Mouse (Mus musculus) kidney, postnatal 14 days (tissue): ENCODE results near the gene Sec16a.

Experiments used
- DNase-seq: peaks from one replicate; pipeline ENCODE4 v3.0.0; 2022; ENCODE audit warnings: mixed read lengths

Sec16a gene

DNA sequence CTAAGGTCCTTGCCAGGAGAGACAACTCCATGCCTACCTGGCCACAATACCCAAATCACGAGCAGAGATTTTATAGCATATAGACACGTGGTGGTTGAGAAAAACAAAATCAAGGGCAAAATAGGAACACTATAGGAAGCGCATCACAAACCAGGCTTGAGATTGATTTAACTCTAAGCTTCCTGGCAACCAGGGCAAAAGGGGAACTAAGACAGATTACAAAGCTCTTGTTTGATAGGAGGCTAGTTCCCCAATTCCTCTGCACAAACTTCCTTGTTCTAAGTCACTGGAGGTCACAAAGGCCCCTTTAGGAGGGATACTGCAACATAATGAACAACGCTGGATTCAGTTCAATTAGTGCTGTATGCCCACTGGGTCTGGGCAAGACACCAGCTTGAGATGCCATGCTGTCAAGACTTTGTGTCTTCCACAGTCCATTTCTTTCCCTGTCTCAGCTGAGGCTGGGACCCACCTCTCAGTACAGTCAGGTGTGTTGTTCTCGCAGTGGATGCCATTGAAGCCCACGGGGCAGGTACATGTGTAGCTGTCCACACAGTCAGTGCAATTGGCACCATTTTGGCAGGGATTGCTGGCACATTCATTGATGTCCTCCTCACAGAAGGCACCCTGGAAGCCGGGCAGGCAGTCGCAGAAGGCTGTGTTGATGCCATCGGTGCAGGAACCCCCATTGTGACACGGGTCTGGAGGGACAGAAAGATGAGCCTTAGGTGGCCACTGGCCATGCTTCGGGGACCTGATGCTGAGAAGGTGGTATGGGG, 27.5 kb upstream of the Sec16a start:
- no peak for DNase-seq

DNA sequence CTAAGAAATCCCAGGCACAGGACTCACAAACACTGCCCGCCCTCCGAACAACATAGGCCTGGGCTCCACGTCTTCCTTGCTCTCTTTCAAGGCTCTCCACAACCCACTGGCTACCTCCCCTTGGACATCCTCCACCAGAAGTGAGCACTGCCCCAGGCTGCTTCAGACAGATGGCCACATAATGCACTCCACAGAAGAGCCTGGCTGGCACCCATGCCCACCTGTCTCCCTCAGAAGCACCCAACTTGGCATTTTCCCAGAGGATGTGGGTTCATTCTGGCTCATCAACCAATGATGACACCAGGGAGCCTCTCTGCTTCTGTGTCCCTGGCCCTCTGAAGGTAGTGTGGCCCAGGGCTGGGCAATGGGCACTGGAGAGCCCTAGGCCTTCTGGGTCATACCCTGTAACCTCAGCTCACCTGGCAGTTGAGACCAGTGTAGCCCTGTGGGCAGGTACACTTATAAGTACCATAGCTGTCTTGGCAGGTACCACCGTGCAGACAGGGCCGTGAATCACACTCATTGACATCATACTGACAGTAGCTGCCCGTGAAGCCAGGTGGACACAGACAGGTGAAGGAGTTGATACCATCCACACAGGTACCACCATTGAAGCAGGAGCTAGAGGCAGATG, 26.8 kb upstream of the Sec16a start:
- no peak for DNase-seq

DNA sequence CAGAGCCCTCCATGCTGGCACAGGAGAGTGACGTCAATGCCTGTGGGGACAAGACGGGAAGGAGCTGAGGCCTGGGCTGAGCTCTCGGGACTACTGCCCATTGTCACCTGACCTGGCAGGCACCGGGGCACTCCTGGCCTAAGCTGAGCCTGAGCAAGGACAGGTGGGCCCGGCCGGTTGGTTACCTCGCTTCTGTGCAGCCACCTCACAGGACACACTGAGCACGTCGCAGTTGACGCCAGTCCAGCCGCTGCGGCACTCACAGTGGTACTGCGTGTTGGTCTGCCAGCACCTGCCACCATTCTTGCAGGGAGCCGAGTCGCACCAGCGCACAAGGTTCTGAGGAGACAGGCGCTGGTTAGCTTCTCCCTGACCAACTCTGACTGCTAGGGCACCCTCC, 26.0 kb upstream of the Sec16a start:
- no peak for DNase-seq

DNA sequence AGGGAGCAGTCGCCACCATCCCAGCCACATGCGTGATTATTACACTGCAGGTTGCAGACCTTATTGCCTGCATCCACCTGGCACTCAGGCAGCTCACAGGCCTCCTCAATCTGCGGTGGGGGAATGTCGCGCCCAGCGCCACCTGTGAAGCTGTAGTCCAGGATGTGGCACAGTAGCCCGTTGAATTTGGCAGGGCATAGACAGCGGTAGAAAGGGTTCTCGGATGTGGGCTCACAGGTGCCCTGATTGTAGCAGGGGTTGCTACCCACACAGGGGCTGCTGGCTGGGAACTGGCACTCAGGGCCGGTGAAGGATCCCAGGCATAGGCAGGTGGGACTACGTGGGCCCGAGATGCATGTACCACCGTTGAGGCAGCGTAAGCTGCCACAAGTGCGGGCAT, 23.4 kb upstream of the Sec16a start:
- no peak for DNase-seq

DNA sequence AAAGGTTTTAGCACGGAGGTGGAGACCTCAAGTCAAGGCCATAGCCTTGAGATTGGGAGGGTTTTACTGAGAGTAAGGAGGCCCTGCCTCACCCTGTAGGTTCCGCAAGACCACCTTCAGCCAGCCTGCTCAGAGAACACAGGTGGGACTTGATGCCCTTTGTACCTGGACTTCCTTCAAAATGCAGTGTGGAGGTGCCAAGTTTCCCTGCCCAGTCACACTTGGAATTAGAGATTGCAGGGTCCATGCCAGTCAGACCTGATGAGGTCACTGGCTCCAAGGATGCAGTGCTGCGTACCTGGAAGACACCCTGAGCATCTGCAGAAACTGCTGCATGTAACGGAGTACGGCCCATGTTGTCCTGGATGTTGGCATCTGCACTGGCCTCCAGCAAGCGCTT, 18.4 kb upstream of the Sec16a start:
- DNase-seq, result peak; percentile 42

DNA sequence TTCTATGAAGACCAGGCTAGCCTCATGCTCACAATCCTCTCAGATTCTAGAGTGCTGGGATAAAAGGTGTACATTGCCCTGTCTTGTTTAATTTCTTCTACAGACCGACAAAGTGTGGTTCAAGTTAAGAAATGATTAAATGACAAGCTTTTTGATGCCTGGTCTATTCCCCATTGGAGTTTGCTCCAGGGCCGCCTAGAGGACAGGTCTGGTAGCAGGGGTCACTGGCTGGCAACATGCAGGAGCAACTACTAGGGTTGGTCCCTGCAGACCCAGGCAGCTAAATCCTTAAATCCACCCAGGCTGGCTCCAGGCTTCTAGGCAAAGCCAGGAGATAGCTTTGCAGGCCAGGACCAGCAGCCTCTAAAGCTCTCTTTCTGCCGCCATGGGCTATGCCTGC, 18.0 kb upstream of the Sec16a start:
- DNase-seq, result peak; percentile 63

DNA sequence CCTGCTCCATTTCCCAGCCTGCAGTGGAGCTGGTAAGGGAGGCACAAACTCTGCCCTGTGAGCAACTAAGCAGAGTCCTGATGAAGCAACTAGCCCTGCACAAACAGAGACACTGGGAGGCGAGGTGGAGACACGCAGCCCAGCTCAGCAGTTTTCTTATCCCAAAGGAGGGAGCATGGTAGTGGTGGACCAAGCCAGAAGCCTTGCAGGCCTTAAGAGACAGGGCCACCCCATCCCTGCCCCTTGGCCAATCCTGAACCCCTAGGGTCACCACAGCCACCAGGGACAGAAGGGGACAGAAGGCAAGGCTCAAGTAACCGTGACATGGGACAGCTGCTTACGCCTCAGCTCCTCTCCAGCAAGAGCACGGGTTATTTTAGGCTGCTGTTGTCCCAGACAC, 16.7 kb upstream of the Sec16a start:
- peak; percentile 73 for DNase-seq

DNA sequence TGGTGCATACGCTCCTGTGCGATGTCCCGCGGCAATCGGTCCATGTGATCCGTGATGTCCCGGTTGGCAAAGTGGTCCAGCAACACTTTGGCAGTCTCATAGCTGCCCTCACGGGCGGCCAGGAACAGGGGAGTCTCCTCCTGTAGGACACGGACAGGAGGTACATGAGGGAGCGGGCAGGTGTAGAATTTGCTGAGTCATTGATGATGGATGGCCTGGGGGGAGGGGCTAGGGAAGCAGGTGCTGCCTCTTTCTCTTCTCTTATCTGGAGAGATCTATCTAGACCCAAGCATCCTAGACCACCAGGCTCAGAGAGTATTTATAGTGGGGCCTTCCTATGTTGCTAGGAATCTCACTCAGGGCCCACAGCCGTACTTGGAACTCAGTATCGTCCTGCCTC, 15.8 kb upstream of the Sec16a start:
- DNase-seq, result no peak

DNA sequence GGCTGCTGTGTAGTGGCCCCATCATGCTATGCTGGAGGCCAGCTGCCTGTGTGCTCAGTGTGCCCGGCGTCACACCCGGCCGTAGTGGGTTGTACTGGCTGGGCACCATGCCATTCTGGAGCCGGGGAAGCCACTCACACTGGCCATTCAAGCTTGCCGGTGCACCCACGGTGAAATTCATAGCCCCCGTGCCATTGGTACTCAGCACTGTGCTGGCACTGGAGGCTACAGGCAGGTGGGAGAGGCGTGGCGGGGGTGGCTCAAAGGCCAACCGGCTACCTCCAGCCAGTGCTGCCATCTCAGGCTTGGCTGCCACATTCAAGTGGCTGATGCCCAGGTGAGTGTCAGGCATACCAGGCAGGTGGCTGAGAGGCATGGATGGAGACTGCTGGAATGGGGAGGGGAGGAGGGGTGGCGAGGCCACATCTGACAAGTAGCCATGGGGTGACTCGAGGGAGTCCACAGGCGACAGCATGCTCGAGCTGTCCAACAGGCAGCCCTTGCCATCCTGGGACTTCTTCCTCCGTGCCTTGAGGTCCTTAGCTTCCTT, 15.2 kb upstream of the Sec16a start:
- DNase-seq, result peak; percentile 45

DNA sequence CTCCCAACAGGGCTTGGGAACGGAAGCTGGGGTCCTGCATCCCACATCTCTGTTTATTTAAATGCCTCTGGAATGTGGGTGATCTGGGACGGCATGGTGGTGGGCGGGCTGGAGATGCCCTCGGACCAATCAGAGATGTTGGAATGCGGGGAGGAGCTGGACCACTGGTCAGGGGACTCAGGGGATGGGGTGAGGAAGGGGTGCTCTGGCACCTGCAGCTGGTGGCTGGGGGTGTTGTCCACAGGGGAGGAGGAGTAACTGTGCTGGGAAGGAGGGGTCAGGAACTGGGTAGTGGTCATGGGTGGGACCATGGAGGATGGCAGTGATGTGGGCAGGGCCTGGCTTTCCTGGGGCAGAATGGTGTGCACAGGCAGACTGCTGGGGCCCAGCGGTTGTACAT, 14.5 kb upstream of the Sec16a start:
- peak; percentile 63 for DNase-seq

DNA sequence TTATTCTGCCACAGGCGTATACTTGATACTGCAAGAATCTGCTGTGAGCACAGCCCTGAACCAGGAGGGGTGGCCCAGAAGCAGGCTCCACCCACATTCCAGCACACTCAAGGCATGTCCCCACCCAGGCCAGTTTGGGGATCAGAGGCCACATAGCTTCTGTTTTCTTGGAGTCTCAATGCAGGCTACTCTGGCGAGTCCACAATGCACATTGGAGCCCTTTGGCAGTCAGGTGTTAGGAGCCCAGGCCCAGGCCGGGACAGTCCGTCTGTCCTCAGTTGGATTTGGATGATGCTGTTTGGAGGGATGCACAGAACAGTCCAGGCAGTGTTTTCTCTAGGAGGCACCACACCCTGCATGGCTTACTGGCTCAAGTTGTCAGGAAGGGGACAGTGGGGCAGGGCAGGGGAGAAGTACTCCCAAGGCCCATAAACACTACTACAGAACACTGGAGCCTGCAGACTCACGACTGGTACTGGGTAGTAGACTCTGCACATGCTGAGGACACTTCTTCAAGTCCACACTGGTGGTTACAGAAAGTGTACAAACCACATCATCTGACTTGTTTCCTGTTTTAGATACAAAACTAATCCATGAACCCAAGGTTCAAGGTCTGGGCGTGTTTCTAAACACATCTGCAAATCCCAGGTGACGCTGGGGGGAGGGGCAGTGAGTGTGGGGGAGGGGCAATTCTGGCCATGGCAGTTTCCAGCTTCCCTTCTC, 13.5 kb upstream of the Sec16a start:
- peak; percentile 86 for DNase-seq

DNA sequence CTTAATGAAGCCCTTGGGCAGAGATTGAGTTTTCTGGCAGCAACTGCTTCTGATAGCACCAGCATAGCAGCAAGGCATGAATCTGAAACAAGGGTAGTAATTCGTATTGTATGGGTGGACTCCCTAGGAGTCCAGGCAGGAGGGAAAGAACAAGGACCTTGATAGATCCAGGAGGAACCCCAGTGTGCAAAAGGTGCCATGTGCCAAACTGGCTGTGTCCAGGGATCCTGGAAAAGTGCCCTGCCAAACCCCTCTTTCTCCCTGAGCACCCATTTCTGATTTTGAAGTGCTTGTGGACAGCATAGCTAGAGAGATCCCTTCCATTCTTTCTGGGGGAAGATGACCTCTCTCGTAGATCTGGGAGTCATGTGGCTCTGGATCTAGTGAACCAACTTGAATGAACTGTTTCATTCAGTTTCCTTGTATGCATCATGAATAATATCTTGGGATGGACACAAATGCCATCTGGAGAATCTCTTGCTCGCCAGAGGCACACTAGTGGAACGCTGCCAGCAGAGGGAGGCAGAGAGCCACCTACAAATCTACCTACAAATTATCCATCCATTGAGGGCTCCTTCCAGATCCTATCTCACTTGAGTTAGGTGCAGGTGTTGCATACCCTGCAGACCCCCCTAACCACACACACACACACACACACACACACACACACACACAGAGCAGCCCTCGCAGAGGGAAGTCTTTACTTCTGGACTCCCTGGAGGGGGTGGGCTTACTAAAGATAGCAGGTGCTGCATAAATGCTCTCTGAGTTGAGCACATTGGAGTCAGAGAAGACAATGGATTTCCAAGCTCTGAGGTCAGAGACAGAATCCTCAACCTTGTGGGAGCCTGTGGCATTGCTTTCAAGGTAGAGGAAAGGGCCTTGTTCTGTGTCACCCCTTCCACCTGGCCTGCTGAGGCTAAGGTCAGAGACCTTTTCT, 4.4 kb upstream of the Sec16a start:
- peak; percentile 82 for DNase-seq

DNA sequence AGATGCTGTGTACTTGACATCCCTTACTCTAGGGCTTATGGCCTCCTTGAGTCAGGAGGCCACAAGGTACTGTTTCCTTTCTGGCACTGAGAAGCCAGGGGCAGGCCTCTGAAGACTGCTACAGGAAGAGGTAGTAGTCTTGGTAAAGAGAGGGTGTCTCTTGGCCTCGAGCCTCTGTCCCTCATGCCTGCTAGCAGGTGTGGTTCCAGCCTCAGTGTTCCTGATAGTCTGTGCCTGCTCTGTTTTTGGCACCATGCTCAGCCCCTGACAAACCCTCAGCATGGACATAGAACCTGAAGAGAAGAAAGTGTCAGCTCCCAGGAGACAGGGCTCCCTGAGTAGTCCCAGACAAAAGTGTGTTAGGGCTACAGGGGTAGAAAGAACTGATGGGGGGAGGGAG, 2.4 kb upstream of the Sec16a start:
- DNase-seq, result no peak

DNA sequence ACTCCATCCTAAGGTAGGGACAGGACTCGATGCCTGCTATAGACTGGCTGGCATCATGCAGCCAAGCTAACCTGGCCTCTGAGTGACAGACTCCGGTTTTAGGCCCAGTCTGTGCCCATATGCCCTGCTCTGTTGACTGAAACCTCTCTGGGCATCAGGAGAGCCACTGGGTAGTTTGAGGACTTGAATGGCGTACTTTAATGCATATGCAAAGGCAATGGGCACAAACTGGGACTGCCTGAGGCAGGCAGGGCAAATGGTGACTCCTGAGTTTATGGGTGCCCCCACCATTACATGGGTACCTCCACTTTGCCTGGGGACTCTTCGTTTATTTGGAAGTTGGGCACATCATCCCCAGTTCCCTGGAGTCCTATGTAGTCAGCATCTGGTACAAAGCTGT, 1.7 kb upstream of the Sec16a start:
- no peak for DNase-seq

DNA sequence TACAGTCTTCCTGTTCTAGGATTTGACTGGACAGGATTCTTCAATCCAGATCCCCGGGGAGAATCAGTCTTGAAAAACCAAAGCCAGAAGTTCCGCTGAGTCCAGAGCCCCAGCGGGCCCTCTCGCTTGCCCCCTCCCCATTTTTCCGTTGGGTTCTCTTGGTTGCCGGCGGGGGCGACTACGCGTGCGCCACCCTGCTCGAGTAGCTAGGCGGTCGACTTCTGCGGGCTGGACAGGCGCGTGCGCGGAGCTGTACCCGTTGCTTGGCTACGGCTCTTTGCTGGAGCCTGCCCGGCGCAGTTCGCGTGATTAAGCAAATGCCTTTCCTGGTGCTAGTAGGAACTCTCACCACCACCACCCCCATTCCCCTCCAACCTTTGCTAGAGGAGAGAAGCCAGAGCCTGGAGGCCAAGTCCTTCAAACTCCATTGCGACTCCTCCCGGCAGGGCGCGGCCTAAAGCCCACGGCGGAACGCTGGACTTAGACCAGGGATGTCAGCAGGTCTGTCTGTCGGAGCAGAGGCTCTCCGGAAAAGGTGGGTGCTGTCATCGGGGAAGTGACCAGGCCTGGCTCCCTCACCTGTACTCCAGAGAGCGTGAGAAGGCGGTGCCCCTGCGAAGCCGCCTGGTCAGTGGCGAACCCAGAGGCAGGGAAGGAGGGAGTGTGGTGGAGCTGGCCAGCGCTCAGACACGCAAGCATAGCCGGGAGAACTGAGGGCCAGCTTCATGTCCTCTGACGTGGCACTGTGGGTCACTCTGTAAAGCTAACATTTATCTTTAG, 840 bp upstream of the Sec16a start:
- DNase-seq, result peak; percentile 97

DNA sequence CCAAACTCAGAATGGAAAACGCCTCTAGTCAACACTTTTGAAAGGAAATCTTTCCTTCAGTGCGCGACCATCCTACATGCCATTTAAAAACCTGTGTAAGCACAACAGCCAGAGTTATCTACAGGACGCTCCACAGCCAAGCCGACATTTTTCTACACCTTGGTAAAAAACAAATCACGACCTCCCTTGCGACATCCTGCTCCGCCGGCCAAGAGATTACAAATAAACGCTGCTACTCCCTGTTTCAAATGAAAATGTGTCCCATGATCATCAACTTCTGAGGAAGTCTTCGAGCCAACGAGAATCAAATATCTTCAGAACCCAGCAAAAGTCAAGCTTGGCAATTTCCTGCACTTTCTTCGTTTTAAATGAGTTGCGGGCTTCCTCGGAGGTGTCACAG, 648 bp downstream of the Sec16a start:
- no peak for DNase-seq

DNA sequence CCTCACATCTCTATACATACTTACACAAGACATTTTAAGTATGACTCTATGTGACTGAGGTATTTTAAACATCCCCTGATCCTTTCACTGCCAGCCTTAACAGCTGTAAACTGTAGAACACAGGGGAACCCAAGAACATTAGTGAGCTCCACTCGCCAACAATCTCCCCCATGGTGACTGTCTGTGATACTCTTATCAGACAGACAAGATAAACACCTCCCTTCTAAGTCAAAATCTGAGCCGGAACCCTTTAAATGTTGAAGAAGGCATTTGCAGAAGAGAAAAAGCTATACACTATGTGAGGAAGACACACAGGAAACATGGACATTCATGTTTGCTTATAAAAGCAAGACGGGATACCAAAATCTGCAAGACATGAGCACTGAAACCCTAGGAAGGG, 1.1 kb downstream of the Sec16a start:
- no peak for DNase-seq

DNA sequence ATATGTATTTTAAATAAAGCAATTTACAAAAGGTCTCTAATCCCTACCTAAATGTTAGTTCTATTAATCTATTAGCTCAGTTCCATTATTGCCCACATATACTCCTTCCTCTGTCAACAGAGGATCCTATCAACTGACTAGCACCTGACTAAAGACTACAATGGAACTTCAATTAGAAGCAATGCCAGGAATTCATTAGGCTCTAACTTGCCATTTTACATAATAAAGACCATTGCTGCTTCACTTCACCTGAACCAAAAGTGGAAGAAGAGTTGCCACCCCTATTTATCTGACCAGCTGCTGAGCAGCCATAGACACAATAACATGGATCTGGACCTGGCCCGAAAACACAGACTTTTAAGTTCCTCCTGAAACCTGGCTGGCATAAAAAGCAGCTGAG, 2.2 kb downstream of the Sec16a start:
- no peak for DNase-seq

DNA sequence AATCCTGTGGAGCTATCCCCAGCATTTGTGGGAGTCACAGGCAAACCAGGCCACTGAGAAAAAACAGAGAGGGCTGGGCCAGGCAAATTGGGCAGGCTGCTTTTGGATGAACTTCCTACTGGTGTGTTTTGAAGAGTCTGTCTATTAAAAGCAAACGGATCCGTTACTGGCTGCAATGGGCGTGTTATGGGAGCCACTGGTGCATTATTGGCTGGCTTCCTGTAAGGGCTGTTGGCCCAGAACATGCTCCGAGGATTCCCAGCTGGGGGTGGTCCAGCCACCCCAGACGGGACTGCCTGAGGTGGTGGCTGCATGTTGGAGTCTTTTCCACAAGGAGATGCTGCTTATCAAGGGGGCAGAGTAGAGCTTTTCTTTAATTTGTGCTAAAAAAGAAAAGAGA, 3.3 kb downstream of the Sec16a start:
- no peak for DNase-seq

DNA sequence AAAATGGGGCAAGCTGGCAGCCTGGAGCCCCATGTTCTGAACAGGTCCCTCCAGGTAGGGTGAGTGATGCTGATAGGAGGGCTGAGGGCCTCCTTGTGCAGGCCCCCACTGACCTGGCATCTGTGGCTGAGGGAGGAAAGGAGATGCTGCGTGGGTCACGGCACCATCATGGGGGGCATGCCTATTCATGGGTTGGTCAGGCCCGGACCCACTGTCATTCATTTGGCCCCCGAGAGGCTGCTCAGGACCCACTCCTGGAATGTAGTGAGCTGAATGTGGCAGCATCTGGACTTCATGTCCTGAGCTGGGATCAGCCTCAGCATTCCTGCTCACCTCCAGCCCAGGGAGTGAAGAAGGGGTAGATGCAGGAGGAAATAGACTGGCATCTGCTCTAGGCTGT, 3.8 kb downstream of the Sec16a start:
- no peak for DNase-seq

DNA sequence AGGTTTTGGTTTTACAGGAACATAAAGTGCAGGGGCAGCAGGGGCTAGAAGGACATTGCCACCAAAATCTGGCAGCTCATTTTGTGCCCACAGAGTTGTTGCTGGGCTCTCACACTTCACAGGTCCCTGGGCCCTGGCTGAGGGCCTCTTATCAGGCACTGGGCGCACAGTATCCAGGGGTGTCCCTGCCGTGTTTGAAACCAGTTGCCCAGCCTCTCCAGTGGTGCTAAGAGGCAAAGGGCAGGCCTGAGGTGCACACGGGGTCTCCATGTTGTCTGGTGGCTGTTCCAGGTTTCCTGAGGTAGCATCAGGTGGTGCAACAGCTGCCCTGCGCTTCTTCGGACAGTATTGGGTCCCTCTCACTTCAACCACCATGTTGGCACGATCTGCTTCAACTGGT, 5.3 kb downstream of the Sec16a start:
- no peak for DNase-seq

DNA sequence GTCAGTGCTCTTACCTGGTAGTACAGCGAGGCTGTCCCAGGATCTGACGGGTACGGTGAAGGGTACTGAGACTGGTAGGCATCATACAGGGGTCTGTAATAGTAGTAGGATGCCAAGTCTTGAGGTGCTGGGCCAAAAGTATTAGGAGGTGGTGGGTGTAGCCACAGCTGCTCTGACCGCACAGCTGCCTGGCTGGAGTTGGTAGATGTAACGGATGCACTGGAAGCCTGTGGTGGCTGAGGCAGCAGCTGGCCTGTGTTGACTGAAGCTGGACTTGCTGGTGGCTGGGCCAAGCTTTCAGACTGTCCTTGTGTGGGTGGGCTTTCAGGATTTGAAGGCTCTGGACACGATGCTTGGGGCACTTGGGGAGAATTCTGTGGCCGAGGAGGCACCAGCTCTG, 6.6 kb downstream of the Sec16a start:
- DNase-seq, result no peak
